In genomic region chr16:97712129-97712528, GRCm38 (mm10) we compare ENCODE assay signal across 16 mouse cellular contexts. TPM values are rescaled to one million over a fixed set of nuclear protein-coding genes. Genes with fewer than 3 reads are reported as not detected.
"Had no signal": no experiment of that assay in that cellular context is flagged by ENCODE, and none has a peak within 500 bp of the region (broad histone marks: within the 10 kb centered on the region; RNA-seq: fewer than 3 reads in every experiment).

No protein-coding gene starts in this region.

- H3K27me3 ChIP-seq: midbrain, embryonic 13.5 days; midbrain, embryonic 15.5 days; neural tube, embryonic 12.5 days; stomach, embryonic 15.5 days had no signal

- ATAC-seq: midbrain, embryonic 13.5 days; midbrain, embryonic 15.5 days had no signal

- H3K27ac ChIP-seq: macrophage; midbrain, embryonic 13.5 days; midbrain, embryonic 15.5 days; neural tube, embryonic 12.5 days; stomach, embryonic 15.5 days; stomach, postnatal 0 days had no signal

- H3K9me3 ChIP-seq: megakaryocyte, embryonic 14.5 days; midbrain, embryonic 13.5 days; midbrain, embryonic 15.5 days; neural tube, embryonic 12.5 days; stomach, embryonic 15.5 days had no signal

- H3K4me1 ChIP-seq: megakaryocyte, embryonic 14.5 days; midbrain, embryonic 15.5 days; neural tube, embryonic 12.5 days; stomach, embryonic 15.5 days had no signal

- H3K4me3 ChIP-seq: megakaryocyte, embryonic 14.5 days; midbrain, embryonic 13.5 days; midbrain, embryonic 15.5 days; neural tube, embryonic 12.5 days; stomach, embryonic 15.5 days had no signal

- DNase-seq: lung, postnatal 14 days; retina, postnatal 1 day; right cerebral cortex, adult 18-20 months; right cerebral cortex, postnatal 25 days; right cerebral cortex, postnatal 4 days; thymus, adult 2 months; thymus, postnatal 25 days had no signal

- H3K36me3 ChIP-seq: midbrain, embryonic 13.5 days; midbrain, embryonic 15.5 days; neural tube, embryonic 12.5 days; stomach, embryonic 15.5 days had no signal

- H3K4me2 ChIP-seq: lung, embryonic 14.5 days; midbrain, embryonic 11.5 days; midbrain, embryonic 13.5 days; midbrain, embryonic 15.5 days; neural tube, embryonic 12.5 days; stomach, embryonic 15.5 days had no signal

- H3K9ac ChIP-seq: lung, embryonic 14.5 days; midbrain, embryonic 13.5 days; midbrain, embryonic 15.5 days; neural tube, embryonic 12.5 days; stomach, embryonic 15.5 days had no signal

RNA-seq across cellular contexts. Expression of gene Ripk4, which starts 51.5 kb away (rescaled TPM):
- polyA plus RNA-seq: macrophage had no signal
